Mouse (Mus musculus) olfactory bulb, adult 2 months (tissue): ENCODE measurements around the gene Gm8797.

Experiments
- CTCF ChIP-seq: fragments of 200-500 bp; IDR thresholded peaks from 2 replicates; pipeline ENCODE4 v1.5.1; 2012; ENCODE audit warnings: low read depth, mild to moderate bottlenecking, low read length, moderate library complexity; ENCODE audit not compliant: insufficient read depth
- POLR2A ChIP-seq: fragments of 200-500 bp; IDR thresholded peaks from 2 replicates; pipeline ENCODE4 v1.6.1; 2012; ENCODE audit warnings: mild to moderate bottlenecking, low read depth, low read length, moderate library complexity; ENCODE audit not compliant: insufficient read depth

DNA sequence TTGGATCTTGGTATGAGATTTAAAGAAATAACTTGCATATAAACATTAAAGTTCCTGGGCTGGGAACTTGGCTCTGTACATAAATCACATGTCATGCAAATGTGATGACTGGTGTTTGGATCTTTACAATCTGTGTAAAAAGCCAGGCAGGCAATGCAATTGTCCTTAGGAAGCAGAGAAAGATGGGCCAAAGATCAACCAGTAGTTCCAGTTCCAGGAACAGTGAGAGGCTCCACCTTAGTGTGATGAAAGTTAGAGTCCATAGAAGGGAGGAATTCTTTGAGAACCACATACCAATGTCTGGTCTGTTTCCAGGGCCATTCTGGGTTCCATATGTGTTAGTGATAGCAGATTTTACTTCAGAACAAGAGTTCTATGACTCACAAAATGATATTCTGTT lies 36.1 kb upstream of the Gm8797 start:
- TF ChIP-seq CTCF = no peak
- no peak for TF ChIP-seq POLR2A
